Mouse (Mus musculus): ENCODE data around the gene Scgb2b2. TPM values are rescaled to one million over a fixed set of nuclear protein-coding genes. Genes with fewer than 3 reads are reported as not detected.

Scgb2b2 gene
- polyA plus RNA-seq (2015; fragmentation: Nextera tagmentation; extraction: Ambion mirVana), result not detected in 2 replicates

DNA sequence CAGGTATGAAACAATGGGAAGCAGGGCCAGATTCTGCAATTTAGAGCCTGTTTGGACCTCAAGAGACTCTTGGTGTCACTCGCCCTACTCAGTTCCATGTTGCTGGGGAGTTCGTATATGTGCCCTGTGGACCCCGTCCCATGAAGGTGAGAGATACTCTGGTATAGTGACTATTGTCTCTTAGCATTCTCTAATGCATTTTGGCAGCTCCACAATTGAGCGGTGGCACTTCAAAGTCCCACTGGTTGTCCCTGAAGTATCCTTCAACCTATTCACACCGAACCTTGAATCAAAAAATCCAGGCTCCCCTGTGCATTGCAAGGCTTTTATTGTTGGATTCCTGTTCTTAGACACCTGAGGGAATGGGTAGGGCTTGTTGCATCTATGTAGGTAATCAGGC, at the start of gene Scgb2b2:
TSS of gene Scgb2b2 (plus strand) at position 301 of the 400 bp plus-strand sequence.
- Histone ChIP-seq H3K9ac (no peak within 1 kb of the TSS), H3K9me3 (no peaks in the 10 kb centered on the region), H3K4me2 (no peak within 1 kb of the TSS), H3K27ac (no peak within 1 kb of the TSS), H3K4me3 (replicated peaks) (no peak within 1 kb of the TSS), H3K36me3 (no peaks in the 10 kb centered on the region), H3K4me1 (no peaks in the 10 kb centered on the region), H3K27me3 (replicated peaks) (no peaks in the 10 kb centered on the region)
- 81% methylated on average over 5 of the region's 5 CpGs for WGBS
- ATAC-seq (ENCODE audit: insufficient read depth, low FRiP score, low read depth), result no peak

- no peak within 1 kb of the TSS for H3K27ac ChIP-seq
- no peak within 1 kb of the TSS for H3K9ac ChIP-seq
- no peak for ATAC-seq (ENCODE audit: insufficient read depth, low FRiP score, low read depth)
- H3K4me1 ChIP-seq, result no peaks in the 10 kb centered on the region
- no peaks in the 10 kb centered on the region for H3K9me3 ChIP-seq
- H3K4me2 ChIP-seq, result no peak within 1 kb of the TSS
- H3K36me3 ChIP-seq, result no peaks in the 10 kb centered on the region
- whole genome bisulfite sequencing, result 79% methylated on average over 3 of the region's 3 CpGs
- H3K27me3 ChIP-seq (replicated peaks), result no peaks in the 10 kb centered on the region
- no peak within 1 kb of the TSS for H3K4me3 ChIP-seq (replicated peaks)
Observed at GRCm38 (mm10) chr7:31291721-31292120, 1.4 kb downstream of the Scgb2b2 start, which contains the start of gene Scgb1b2. TSS of gene Scgb1b2 (minus strand) at chr7:31291821.

Other genes with a start within 250 kb of the Scgb2b2 start
- gene Fxyd5, start 248.0 kb upstream of the Scgb2b2 start, polyA plus RNA-seq (2015; fragmentation: Nextera tagmentation; extraction: Ambion mirVana), result 27.1 and 29.0 TPM in 2 replicates
- 21.6 and 25.0 TPM in 2 replicates for gene Fxyd7, start 239.0 kb upstream of the Scgb2b2 start, polyA plus RNA-seq (2015; fragmentation: Nextera tagmentation; extraction: Ambion mirVana)
- gene Fxyd1, start 233.3 kb upstream of the Scgb2b2 start, polyA plus RNA-seq (2015; fragmentation: Nextera tagmentation; extraction: Ambion mirVana), result 89.3 and 110 TPM in 2 replicates
- gene Lgi4, start 231.2 kb upstream of the Scgb2b2 start, polyA plus RNA-seq (2015; fragmentation: Nextera tagmentation; extraction: Ambion mirVana), result 1.6 and 1.9 TPM in 2 replicates
- gene Fxyd3, start 213.8 kb upstream of the Scgb2b2 start, polyA plus RNA-seq (2015; fragmentation: Nextera tagmentation; extraction: Ambion mirVana), result 364 and 383 TPM in 2 replicates
- 35.3 and 36.9 TPM in 2 replicates for gene Hpn, start 175.2 kb upstream of the Scgb2b2 start, polyA plus RNA-seq (2015; fragmentation: Nextera tagmentation; extraction: Ambion mirVana)
- gene Scn1b, start 163.5 kb upstream of the Scgb2b2 start, polyA plus RNA-seq (2015; fragmentation: Nextera tagmentation; extraction: Ambion mirVana), result 2.1 and 2.9 TPM in 2 replicates
- gene Gramd1a, start 134.6 kb upstream of the Scgb2b2 start, polyA plus RNA-seq (2015; fragmentation: Nextera tagmentation; extraction: Ambion mirVana), result 52.6 and 54.6 TPM in 2 replicates
- gene Scgb1b2, start 1.3 kb downstream of the Scgb2b2 start, polyA plus RNA-seq (2015; fragmentation: Nextera tagmentation; extraction: Ambion mirVana), result not detected in 2 replicates
- not detected in 2 replicates for gene Scgb2b3, start 71.6 kb downstream of the Scgb2b2 start, polyA plus RNA-seq (2015; fragmentation: Nextera tagmentation; extraction: Ambion mirVana)
- not detected in 2 replicates for gene Scgb1b3, start 85.1 kb downstream of the Scgb2b2 start, polyA plus RNA-seq (2015; fragmentation: Nextera tagmentation; extraction: Ambion mirVana)